Mouse (Mus musculus): ENCODE measurements around the gene Nuak2.

The Nuak2 gene

GRCm38 (mm10) chr1:132380550-132381100, 64.7 kb downstream of the Nuak2 start:
- Histone ChIP-seq H3K27me3 (ENCODE audit: control insufficient read depth, insufficient read depth, low read length, poor library complexity, severe bottlenecking) (no peaks in the 10 kb centered on the region), H3K36me3 (ENCODE audit: control insufficient read depth, insufficient read depth, low read length, poor library complexity, severe bottlenecking) (no peaks in the 10 kb centered on the region)
- no peak for DNase-seq (ENCODE audit: low read depth, low spot score)

- H3K27me3 ChIP-seq (ENCODE audit: control insufficient read depth, insufficient read depth, low read length, poor library complexity, severe bottlenecking) = no peaks in the 10 kb centered on the region
- H3K36me3 ChIP-seq (ENCODE audit: control insufficient read depth, insufficient read depth, low read length, poor library complexity, severe bottlenecking) = no peaks in the 10 kb centered on the region
- DNase-seq (ENCODE audit: low read depth, low spot score) = no peak
Observed at GRCm38 (mm10) chr1:132381929-132382328, 66.0 kb downstream of the Nuak2 start.
